Mouse (Mus musculus): ENCODE results near the gene Oxt.
A peak's percentile ranks its signal among the peaks of the same experiment; 100 is the strongest.

Gene Oxt

GRCm38 (mm10) chr2:130578148-130578547, 2.2 kb downstream of the Oxt start:
- peak in 1 of 2 experiments; percentile 57 for DNase-seq (ENCODE audit: low spot score in 2 of 2)

GRCm38 (mm10) chr2:130579791-130580190, 3.8 kb downstream of the Oxt start:
- no peak for DNase-seq (ENCODE audit: low spot score in 2 of 2)

- DNase-seq (ENCODE audit: low spot score in 2 of 2): no peak
Measured at GRCm38 (mm10) chr2:130581201-130581600, 5.2 kb downstream of the Oxt start.

GRCm38 (mm10) chr2:130582552-130582951, 6.6 kb downstream of the Oxt start, which contains the start of gene Avp:
Gene Avp, minus strand, starts transcription at chr2:130582554.
- no peak for DNase-seq (ENCODE audit: low spot score in 2 of 2)

GRCm38 (mm10) chr2:130583902-130584560, 8.1 kb downstream of the Oxt start:
- no peak for DNase-seq (ENCODE audit: low spot score in 2 of 2)

GRCm38 (mm10) chr2:130586016-130586415, 10.0 kb downstream of the Oxt start:
- DNase-seq (ENCODE audit: low spot score in 2 of 2): peak; percentile 72 to 75

- no peak for DNase-seq (ENCODE audit: low spot score in 2 of 2)
Measured at GRCm38 (mm10) chr2:130588373-130588772, 12.4 kb downstream of the Oxt start.

- no peak for DNase-seq (ENCODE audit: low spot score in 2 of 2)
Measured at GRCm38 (mm10) chr2:130589157-130589556, 13.2 kb downstream of the Oxt start.

- DNase-seq (ENCODE audit: low spot score in 2 of 2): no peak
Measured at GRCm38 (mm10) chr2:130589761-130590160, 13.8 kb downstream of the Oxt start.

- DNase-seq (ENCODE audit: low spot score in 2 of 2): no peak
Measured at GRCm38 (mm10) chr2:130591016-130591415, 15.0 kb downstream of the Oxt start.

GRCm38 (mm10) chr2:130595596-130595995, 19.6 kb downstream of the Oxt start:
- DNase-seq (ENCODE audit: low spot score in 2 of 2): no peak

GRCm38 (mm10) chr2:130597601-130598010, 21.6 kb downstream of the Oxt start:
- DNase-seq (ENCODE audit: low spot score in 2 of 2): peak in 1 of 2 experiments; percentile 57

GRCm38 (mm10) chr2:130598399-130598798, 22.4 kb downstream of the Oxt start:
- no peak for DNase-seq (ENCODE audit: low spot score in 2 of 2)

GRCm38 (mm10) chr2:130602195-130602594, 26.2 kb downstream of the Oxt start:
- no peak for DNase-seq (ENCODE audit: low spot score in 2 of 2)

- no peak for DNase-seq (ENCODE audit: low spot score in 2 of 2)
Measured at GRCm38 (mm10) chr2:130613091-130613490, 37.1 kb downstream of the Oxt start.

GRCm38 (mm10) chr2:130618972-130619371, 43.0 kb downstream of the Oxt start:
- no peak for DNase-seq (ENCODE audit: low spot score in 2 of 2)
